Mouse (Mus musculus) WW6 (cell line): ENCODE measurements around the gene Cars.
"Not testable (repeated sequence)": the region's sequence is repeated elsewhere in the genome, so short reads cannot be mapped to it uniquely, and the experiment has no call there.

ENCODE experiments used
- DNase-seq: peaks from one replicate; pipeline ENCODE4 v3.0.0-alpha.2; 2013; ENCODE audit warnings: low read depth, low spot score

Gene Cars

GRCm38 (mm10) chr7:143587586-143587985 is 12.3 kb downstream of the Cars start:
- no peak for DNase-seq

- DNase-seq, result peak; percentile 28
Observed at GRCm38 (mm10) chr7:143583956-143584355, 15.9 kb downstream of the Cars start.

GRCm38 (mm10) chr7:143583025-143583424 is 16.9 kb downstream of the Cars start:
- DNase-seq, result no peak

- no peak for DNase-seq
Observed at GRCm38 (mm10) chr7:143575751-143576150, 24.1 kb downstream of the Cars start.

- no peak for DNase-seq
Observed at GRCm38 (mm10) chr7:143565648-143566039, 34.2 kb downstream of the Cars start.

- no peak for DNase-seq
Observed at GRCm38 (mm10) chr7:143565015-143565647, 34.8 kb downstream of the Cars start.

- DNase-seq, result no peak
Observed at GRCm38 (mm10) chr7:143563787-143564186, 36.1 kb downstream of the Cars start.

GRCm38 (mm10) chr7:143557616-143558015 is 42.3 kb downstream of the Cars start:
- DNase-seq, result no peak

GRCm38 (mm10) chr7:143556964-143557610 is 42.8 kb downstream of the Cars start:
- no peak for DNase-seq

GRCm38 (mm10) chr7:143549588-143550220 is 50.2 kb downstream of the Cars start:
- no peak for DNase-seq

- peak; percentile 95 for DNase-seq
Observed at GRCm38 (mm10) chr7:143548976-143549457, 50.9 kb downstream of the Cars start, which contains the start of gene Nap1l4. TSS of gene Nap1l4 (minus strand) at chr7:143549106.

GRCm38 (mm10) chr7:143548231-143548961 is 51.5 kb downstream of the Cars start:
- DNase-seq, result peak; percentile 13

GRCm38 (mm10) chr7:143546554-143546953 is 53.3 kb downstream of the Cars start:
- DNase-seq, result no peak

GRCm38 (mm10) chr7:143544368-143544767 is 55.5 kb downstream of the Cars start:
- DNase-seq, result peak; percentile 22

- no peak for DNase-seq
Observed at GRCm38 (mm10) chr7:143538671-143539070, 61.2 kb downstream of the Cars start.

GRCm38 (mm10) chr7:143538229-143538628 is 61.7 kb downstream of the Cars start:
- DNase-seq, result not testable (repeated sequence)

GRCm38 (mm10) chr7:143536251-143536650 is 63.6 kb downstream of the Cars start:
- no peak for DNase-seq

- DNase-seq, result no peak
Observed at GRCm38 (mm10) chr7:143533284-143533683, 66.6 kb downstream of the Cars start.

- DNase-seq, result no peak
Observed at GRCm38 (mm10) chr7:143532410-143532809, 67.5 kb downstream of the Cars start.

GRCm38 (mm10) chr7:143519333-143519732 is 80.6 kb downstream of the Cars start:
- no peak for DNase-seq

GRCm38 (mm10) chr7:143514416-143514768 is 85.5 kb downstream of the Cars start:
- no peak for DNase-seq
